8 mouse cellular contexts compared by ENCODE assay signal in genomic region chr16:91044270-91045182, GRCm38 (mm10). TPM values are rescaled to one million over a fixed set of nuclear protein-coding genes. Genes with fewer than 3 reads are reported as not detected.
DNase-seq lines count a peak whose midpoint lies in the region; ATAC-seq and TF ChIP-seq lines count a peak whose summit lies in the region.

Gene Paxbp1, minus strand, starts transcription at chr16:91044543.

- H3K9me3 ChIP-seq in heart, embryonic 12.5 days (replicated peaks): no peaks in the 10 kb centered on the region
- no peaks in the 10 kb centered on the region for H3K9me3 ChIP-seq in kidney, postnatal 0 days (replicated peaks; ENCODE audit: low read length)
- no peaks in the 10 kb centered on the region for H3K9me3 ChIP-seq in liver, embryonic 11.5 days (ENCODE audit: control insufficient read depth, low read length)
- H3K9me3 ChIP-seq in stomach, embryonic 14.5 days (ENCODE audit: control insufficient read depth, low read depth, low read length): no peaks in the 10 kb centered on the region

- peaks cover 12% of the 10 kb centered on the region for H3K36me3 ChIP-seq in heart, embryonic 12.5 days
- no peaks in the 10 kb centered on the region; the same call in 1 of the 2 replicates for H3K36me3 ChIP-seq in kidney, postnatal 0 days (ENCODE audit: insufficient read depth, low read length)
- H3K36me3 ChIP-seq in liver, embryonic 11.5 days (ENCODE audit: control insufficient read depth, insufficient read depth, low read length): peaks cover 9% of the 10 kb centered on the region; the same call in 1 of the 2 replicates
- peaks cover 8% of the 10 kb centered on the region; the same call in 1 of the 2 replicates for H3K36me3 ChIP-seq in stomach, embryonic 14.5 days (ENCODE audit: control insufficient read depth, insufficient read depth, low read length)

- H3K4me2 ChIP-seq in heart, embryonic 12.5 days: peak within 1 kb of the TSS; percentile 79
- peak within 1 kb of the TSS; percentile 69 for H3K4me2 ChIP-seq in kidney, postnatal 0 days (ENCODE audit: low read length)
- peak within 1 kb of the TSS; percentile 85 for H3K4me2 ChIP-seq in liver, embryonic 11.5 days
- peak within 1 kb of the TSS; percentile 68 for H3K4me2 ChIP-seq in stomach, embryonic 14.5 days (replicated peaks; ENCODE audit: low read depth, low read length)

- peak within 1 kb of the TSS; percentile 98 for H3K4me3 ChIP-seq in heart, embryonic 12.5 days
- H3K4me3 ChIP-seq in kidney, postnatal 0 days (replicated peaks; ENCODE audit: low read depth, low read length): peak within 1 kb of the TSS; percentile 95
- H3K4me3 ChIP-seq in liver, embryonic 11.5 days (ENCODE audit: low read depth, low read length): peak within 1 kb of the TSS; percentile 98
- peak within 1 kb of the TSS; percentile 88 for H3K4me3 ChIP-seq in stomach, embryonic 14.5 days (ENCODE audit: low read depth, low read length)

- peaks cover 8% of the 10 kb centered on the region; the same call in 1 of the 2 replicates for H3K27me3 ChIP-seq in heart, embryonic 12.5 days (replicated peaks)
- no peaks in the 10 kb centered on the region for H3K27me3 ChIP-seq in kidney, postnatal 0 days (ENCODE audit: insufficient read depth, low read length)
- H3K27me3 ChIP-seq in liver, embryonic 11.5 days (replicated peaks; ENCODE audit: control insufficient read depth, insufficient read depth, low read length): no peaks in the 10 kb centered on the region; the same call in 1 of the 2 replicates
- no peaks in the 10 kb centered on the region for H3K27me3 ChIP-seq in stomach, embryonic 14.5 days (ENCODE audit: control insufficient read depth, insufficient read depth, low read length)

- H3K9ac ChIP-seq in heart, embryonic 12.5 days: peak within 1 kb of the TSS; percentile 97
- peak within 1 kb of the TSS; percentile 97 for H3K9ac ChIP-seq in kidney, postnatal 0 days (ENCODE audit: low read depth, low read length)
- H3K9ac ChIP-seq in liver, embryonic 11.5 days (ENCODE audit: low read depth, low read length): peak within 1 kb of the TSS; percentile 96
- H3K9ac ChIP-seq in stomach, embryonic 14.5 days (replicated peaks; ENCODE audit: low read depth, low read length): peak within 1 kb of the TSS; percentile 99

- peak; percentile 99 for TF ChIP-seq CTCF in kidney, postnatal 0 days (IDR thresholded peaks at IDR 0.05; ENCODE audit: low read depth)

- DNase-seq in CD4-positive helper T cell, adult 2 months (ENCODE audit: low read depth, low spot score): peak; percentile 98
- peak; percentile 97 for DNase-seq in brain, embryonic 18.5 days (ENCODE audit: low read depth, low spot score)
- DNase-seq in kidney, postnatal 0 days (ENCODE audit: low spot score): peak; percentile 99
- peak; percentile 99 for DNase-seq in liver, embryonic 11.5 days (ENCODE audit: low spot score)
- DNase-seq in naive thymus-derived CD4-positive, alpha-beta T cell, adult 2 months (ENCODE audit: low read depth): peak; percentile 99

- WGBS in heart, embryonic 12.5 days: 1% methylated on average over 70 of the region's 70 CpGs
- WGBS in kidney, postnatal 0 days: 2% methylated on average over 67 of the region's 70 CpGs
- WGBS in liver, embryonic 11.5 days: 1% methylated on average over 61 of the region's 70 CpGs
- WGBS in stomach, embryonic 14.5 days: 1% methylated on average over 56 of the region's 70 CpGs

- H3K4me1 ChIP-seq in heart, embryonic 12.5 days (replicated peaks): peaks cover 7% of the 10 kb centered on the region
- no peaks in the 10 kb centered on the region for H3K4me1 ChIP-seq in kidney, postnatal 0 days (replicated peaks; ENCODE audit: insufficient read depth, low read length)
- H3K4me1 ChIP-seq in liver, embryonic 11.5 days (replicated peaks; ENCODE audit: control insufficient read depth, insufficient read depth, low read length): peaks cover 10% of the 10 kb centered on the region; the same call in 1 of the 2 replicates
- peaks cover 4% of the 10 kb centered on the region; the same call in 1 of the 2 replicates for H3K4me1 ChIP-seq in stomach, embryonic 14.5 days (ENCODE audit: control insufficient read depth, insufficient read depth, low read length)

- H3K27ac ChIP-seq in heart, embryonic 12.5 days (ENCODE audit: poor library complexity, severe bottlenecking): peak within 1 kb of the TSS; percentile 97
- peak within 1 kb of the TSS; percentile 96 for H3K27ac ChIP-seq in kidney, postnatal 0 days
- H3K27ac ChIP-seq in liver, embryonic 11.5 days (ENCODE audit: low read depth, low read length): peak within 1 kb of the TSS; percentile 84
- peak within 1 kb of the TSS; percentile 95 for H3K27ac ChIP-seq in stomach, embryonic 14.5 days (ENCODE audit: low read length)

- peak; percentile 93 for ATAC-seq in erythroid progenitor cell, adult 5-6 weeks (replicated peaks; ENCODE audit: low FRiP score, poor library complexity, severe bottlenecking)
- peak; percentile 95 for ATAC-seq in heart, embryonic 12.5 days (ENCODE audit: insufficient number of reproducible peaks, low FRiP score)
- ATAC-seq in kidney, postnatal 0 days (replicated peaks; ENCODE audit: low FRiP score, low read depth): peak; percentile 95
- peak; percentile 95 for ATAC-seq in liver, embryonic 11.5 days (replicated peaks; ENCODE audit: low FRiP score)
- peak; percentile 95 for ATAC-seq in stomach, embryonic 14.5 days (ENCODE audit: insufficient number of reproducible peaks, insufficient read depth, low FRiP score, low read depth)

RNA-seq across cellular contexts. Expression of gene Paxbp1, which starts in this region (rescaled TPM):
- total RNA-seq in erythroid progenitor cell, adult 5-6 weeks (2015; ENCODE audit: low replicate concordance): 147 and 193 TPM in 2 replicates
- 152 and 209 TPM in 2 replicates for total RNA-seq in erythroid progenitor cell, adult 5-6 weeks (2017; ENCODE audit: low replicate concordance)
- polyA plus RNA-seq in heart, embryonic 12.5 days (2016; fragmentation: Nextera tagmentation; extraction: Ambion mirVana): 52.5 and 55.6 TPM in 2 replicates
- 26.4 and 32.0 TPM in 2 replicates for polyA plus RNA-seq in kidney, postnatal 0 days (2015; fragmentation: Nextera tagmentation; extraction: Ambion mirVana)
- polyA plus RNA-seq in liver, embryonic 11.5 days (2014; fragmentation: Nextera tagmentation; extraction: Ambion mirVana): 54.1 and 61.1 TPM in 2 replicates
- polyA plus RNA-seq in stomach, embryonic 14.5 days (2014; fragmentation: Nextera tagmentation; extraction: Ambion mirVana): 80.5 and 81.9 TPM in 2 replicates

Comparison
In these comparisons a context has a peak if more than half of its experiments do, and no peak if none do; other contexts are left out.
1. Peak in every context shown above with its lines: DNase-seq, ATAC-seq, H3K4me3 ChIP-seq and H3K27ac ChIP-seq.